Mouse (Mus musculus) cerebellum, adult 2 months (tissue): ENCODE measurements at regions not wholly inside any gene's neighbourhood (a gene's known extent, or its start where the extent isn't known, plus 50 kb on each side); places are given as distances from the start of the nearest gene placed in this dataset.
"Not testable (repeated sequence)": the region's sequence is repeated elsewhere in the genome, so short reads cannot be mapped to it uniquely, and the experiment has no call there.

Experiments
- DNase-seq, 2 experiments: peaks; one replicate each; pipeline ENCODE4 v3.0.0; 2021
- H3K27ac ChIP-seq: fragments of 200-500 bp; 2 replicates; pipeline ENCODE4 v1.5.1; 2012; ENCODE audit warnings: low read length, control low read depth, inconsistent platforms; ENCODE audit not compliant: insufficient read depth
- H3K27me3 ChIP-seq: fragments of 200-500 bp; 2 replicates; pipeline ENCODE4 v1.6.1; 2012; ENCODE audit warnings: inconsistent platforms, mild to moderate bottlenecking, low read length, moderate library complexity; ENCODE audit not compliant: control insufficient read depth, insufficient read depth
- H3K4me1 ChIP-seq: fragments of 200-500 bp; 2 replicates; pipeline ENCODE4 v1.6.1; 2011; ENCODE audit warnings: low read length; ENCODE audit not compliant: control insufficient read depth, insufficient read depth
- H3K4me3 ChIP-seq: fragments of 200-500 bp; replicated peaks from 2 replicates; pipeline ENCODE3; 2011; ENCODE audit warnings: mild to moderate bottlenecking, low read depth, low read length, control low read depth; ENCODE audit not compliant: insufficient read depth
- CTCF ChIP-seq: fragments of 200-500 bp; IDR thresholded peaks from 2 replicates; pipeline ENCODE4 v1.5.1; 2011; ENCODE audit warnings: low read depth, mild to moderate bottlenecking, control low read depth, low read length, moderate library complexity, borderline replicate concordance; ENCODE audit not compliant: insufficient read depth
- POLR2A ChIP-seq: fragments of 200-500 bp; IDR thresholded peaks from 2 replicates; pipeline ENCODE4 v1.6.1; 2011; ENCODE audit warnings: low read length, control low read depth, borderline replicate concordance; ENCODE audit not compliant: insufficient read depth
- WGBS: fragments of 180-500 bp; shearing (Covaris S2); methylation state at CpG from one replicate; pipeline ENCODE4 v1.1.7; 2018; 5-methylcytosine and 5-hydroxymethylcytosine counted together

- no peaks in the 10 kb centered on the region for H3K27me3 ChIP-seq
- peaks cover 4% of the 10 kb centered on the region; the same call in 1 of the 2 replicates for H3K4me1 ChIP-seq
- WGBS: 85% methylated on average over 6 of the region's 6 CpGs
- no peak for DNase-seq
- TF ChIP-seq CTCF (no peak), POLR2A (no peak)
- H3K27ac ChIP-seq: no peak overlapping the region
- no peak overlapping the region for H3K4me3 ChIP-seq
Measured at GRCm38 (mm10) chr4:53254483-53254882, 94.8 kb upstream of the Abca1 start.

- peak; percentile 22 to 57 for DNase-seq
- Histone ChIP-seq H3K27me3 (no peaks in the 10 kb centered on the region), H3K4me3 (no peak overlapping the region), H3K27ac (no peak overlapping the region), H3K4me1 (peaks cover 4% of the 10 kb centered on the region; the same call in 1 of the 2 replicates)
- TF ChIP-seq CTCF (no peak), POLR2A (no peak)
- 24% methylated on average over 4 of the region's 4 CpGs for WGBS
Measured at GRCm38 (mm10) chr4:53253680-53254079, 94.0 kb upstream of the Abca1 start.

- Histone ChIP-seq H3K4me3 (no peak overlapping the region), H3K4me1 (peaks cover 4% of the 10 kb centered on the region; the same call in 1 of the 2 replicates), H3K27me3 (no peaks in the 10 kb centered on the region), H3K27ac (no peak overlapping the region)
- no peak for DNase-seq
- TF ChIP-seq CTCF (no peak), POLR2A (no peak)
- 100% methylated on average over 3 of the region's 3 CpGs for WGBS
Measured at GRCm38 (mm10) chr4:53250325-53250724, 90.6 kb upstream of the Abca1 start.

GRCm38 (mm10) chr4:53246083-53246747 is 86.5 kb upstream of the Abca1 start:
- no peak for TF ChIP-seq POLR2A
- TF ChIP-seq CTCF: no peak
- DNase-seq: no peak
- Histone ChIP-seq H3K27me3 (no peaks in the 10 kb centered on the region), H3K4me3 (no peak overlapping the region), H3K4me1 (no peaks in the 10 kb centered on the region), H3K27ac (no peak overlapping the region)
- WGBS: 86% methylated on average over 15 of the region's 15 CpGs

- Histone ChIP-seq H3K4me1 (no peaks in the 10 kb centered on the region), H3K4me3 (no peak overlapping the region), H3K27me3 (no peaks in the 10 kb centered on the region), H3K27ac (no peak overlapping the region)
- 94% methylated on average over 4 of the region's 4 CpGs for WGBS
- no peak for TF ChIP-seq POLR2A
- no peak for TF ChIP-seq CTCF
- no peak for DNase-seq
Measured at GRCm38 (mm10) chr4:53245553-53245952, 85.9 kb upstream of the Abca1 start.

- 93% methylated on average over 8 of the region's 8 CpGs for WGBS
Measured at GRCm38 (mm10) chr4:53243473-53243872, 83.8 kb upstream of the Abca1 start.

GRCm38 (mm10) chr4:53239856-53240255 is 80.2 kb upstream of the Abca1 start:
- Histone ChIP-seq H3K27ac (no peak overlapping the region), H3K27me3 (no peaks in the 10 kb centered on the region), H3K4me1 (no peaks in the 10 kb centered on the region), H3K4me3 (no peak overlapping the region)
- DNase-seq: no peak
- WGBS: 56% methylated on average over 5 of the region's 5 CpGs
- TF ChIP-seq POLR2A (no peak), CTCF (no peak)

More at GRCm38 (mm10) chr4:53243473-53243872, 83.8 kb upstream of the Abca1 start:
- DNase-seq, H3K27me3 ChIP-seq, H3K4me1 ChIP-seq, H3K27ac ChIP-seq, H3K4me3 ChIP-seq: not testable (repeated sequence)
